Mouse (Mus musculus): ENCODE results near the gene 2610001J05Rik.
"Not testable (repeated sequence)": the region's sequence is repeated elsewhere in the genome, so short reads cannot be mapped to it uniquely, and the experiment has no call there.

The 2610001J05Rik gene

DNA sequence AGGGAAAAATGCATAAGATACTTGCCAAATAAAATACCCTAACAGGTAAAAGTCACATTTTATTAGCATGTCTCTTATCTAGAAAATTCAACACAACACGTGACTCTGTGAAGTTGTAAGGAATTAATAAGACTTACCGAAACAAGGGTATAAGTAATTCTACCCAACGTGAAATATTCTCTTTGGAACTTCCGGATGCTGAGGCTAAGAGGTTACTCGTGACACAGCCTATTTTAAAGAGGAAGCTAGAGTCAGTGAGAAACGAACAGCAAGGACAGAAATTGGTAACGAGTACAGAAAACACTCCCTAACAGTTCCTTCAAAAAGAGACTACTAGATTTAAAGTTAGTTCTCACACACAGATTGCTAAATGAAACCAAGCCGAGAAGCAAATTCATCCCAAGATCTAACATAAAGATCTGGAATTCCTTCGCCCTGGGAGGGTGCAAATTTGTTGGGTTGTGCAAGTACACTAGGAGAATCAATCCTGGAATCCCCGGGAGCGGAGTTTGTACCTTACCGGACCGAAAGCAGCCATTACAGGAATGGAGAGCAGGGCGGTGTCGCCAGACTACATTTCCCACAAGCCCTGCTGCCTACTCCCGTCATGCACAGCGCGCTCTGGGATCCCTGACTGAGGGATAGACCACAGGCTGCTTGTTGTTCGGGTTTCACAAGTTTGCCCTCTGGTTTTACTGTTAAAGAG lies at the start of gene 2610001J05Rik:
TSS of gene 2610001J05Rik (minus strand) at position 600 of the 706 bp plus-strand sequence.
- DNase-seq (ENCODE audit: low spot score in 2 of 2): peak; percentile 81 to 93

DNA sequence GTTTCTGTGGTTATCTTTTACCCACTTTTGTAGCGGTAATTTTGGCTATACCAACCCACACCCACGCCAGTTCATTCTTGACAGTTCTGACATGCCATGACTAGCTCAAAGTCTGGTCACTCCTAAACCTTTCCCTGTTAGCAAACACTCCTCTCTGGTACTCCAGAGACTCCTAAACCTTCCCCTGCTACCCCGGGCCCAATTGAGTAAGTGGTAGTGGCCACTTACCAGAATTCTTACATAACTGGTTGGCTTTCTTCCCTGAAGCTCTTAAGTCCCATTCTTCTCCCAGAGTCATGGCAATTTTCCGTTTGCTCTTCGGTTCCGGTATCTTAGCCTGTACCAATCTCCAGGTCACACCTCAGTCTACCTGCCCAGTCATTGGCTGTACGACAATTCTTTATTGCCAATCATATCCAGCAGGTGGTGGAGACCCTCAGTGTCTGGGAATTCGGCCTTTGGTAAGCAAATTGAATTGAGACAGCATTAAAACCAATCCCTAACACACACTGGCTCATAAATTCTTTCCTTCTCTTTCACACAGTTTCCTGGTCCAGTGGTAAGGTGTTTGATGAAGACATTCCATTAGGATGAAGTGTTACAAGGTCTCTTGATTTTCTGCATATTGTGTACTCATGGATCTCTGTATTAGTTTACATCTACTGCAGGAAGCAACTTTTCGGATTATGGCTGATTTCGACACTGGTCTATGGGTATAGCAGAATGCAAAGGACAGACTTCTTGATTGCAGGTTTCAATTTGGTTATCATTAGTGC lies 38.6 kb upstream of the 2610001J05Rik start:
- DNase-seq (ENCODE audit: low spot score in 2 of 2): no peak

DNA sequence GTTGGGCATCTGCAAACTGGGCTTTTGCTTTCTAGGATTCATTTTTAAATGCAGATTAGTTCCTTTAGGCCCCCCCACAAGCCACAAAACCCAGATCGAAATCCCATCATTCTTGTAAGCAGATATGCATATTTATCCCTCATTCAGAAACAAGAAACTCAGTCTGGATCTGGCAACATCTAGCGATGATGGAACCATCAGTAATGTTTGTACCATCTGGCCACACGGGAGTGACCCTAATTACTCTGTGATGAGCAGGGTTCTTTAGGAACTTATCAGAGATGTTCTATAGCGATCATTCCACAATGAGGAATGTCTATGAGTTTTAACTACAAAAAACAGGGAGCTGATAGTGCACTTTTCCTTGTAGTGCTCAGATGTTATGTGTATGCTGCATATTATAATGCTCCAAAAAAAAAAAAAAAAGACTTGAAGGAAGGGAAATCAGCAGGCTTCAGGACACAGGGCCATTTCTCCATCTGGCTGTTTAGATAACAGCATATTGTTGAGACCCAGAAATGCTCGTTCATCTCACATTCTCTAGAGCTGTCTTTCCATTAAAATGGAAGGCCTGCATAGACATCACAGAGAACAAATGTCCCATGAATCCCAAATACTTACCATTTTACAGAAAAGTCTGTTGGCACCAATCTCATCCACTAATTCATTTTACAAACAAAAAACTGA lies 31.8 kb upstream of the 2610001J05Rik start:
- no peak for DNase-seq (ENCODE audit: low spot score in 2 of 2)

DNA sequence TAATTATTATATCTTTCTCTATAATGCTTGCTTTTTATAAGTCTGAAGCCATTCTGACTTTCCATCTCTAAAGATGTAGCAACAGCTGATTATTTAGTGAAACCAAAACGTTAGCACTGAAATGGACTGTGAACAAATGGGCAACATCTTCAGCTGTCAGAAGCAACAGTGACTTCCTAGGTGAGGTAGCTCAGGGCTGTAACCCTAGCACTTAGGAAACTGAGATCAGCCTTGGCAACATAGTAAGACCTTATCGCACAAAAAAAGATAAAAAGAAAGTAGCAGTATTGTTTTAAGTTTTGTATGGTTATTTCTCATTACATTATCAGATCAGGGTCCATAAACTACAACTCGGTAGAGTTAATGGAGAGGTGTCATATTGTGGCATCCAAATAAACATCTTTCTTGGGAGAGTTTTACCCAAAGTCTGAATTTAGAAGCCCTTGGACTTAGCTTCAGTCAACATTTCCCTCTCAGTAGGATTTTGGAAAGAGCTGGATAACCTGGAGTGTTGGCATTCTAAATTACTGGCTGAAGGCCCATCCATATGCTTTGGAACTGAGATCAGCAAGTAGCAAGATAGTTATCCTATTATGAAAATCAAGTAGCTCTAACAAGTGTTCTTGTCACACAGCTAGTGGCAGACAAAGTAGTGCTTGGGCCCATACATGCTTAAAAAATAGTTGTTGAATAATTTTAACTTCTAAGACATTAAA lies 13.7 kb upstream of the 2610001J05Rik start:
- DNase-seq (ENCODE audit: low spot score in 2 of 2): no peak

DNA sequence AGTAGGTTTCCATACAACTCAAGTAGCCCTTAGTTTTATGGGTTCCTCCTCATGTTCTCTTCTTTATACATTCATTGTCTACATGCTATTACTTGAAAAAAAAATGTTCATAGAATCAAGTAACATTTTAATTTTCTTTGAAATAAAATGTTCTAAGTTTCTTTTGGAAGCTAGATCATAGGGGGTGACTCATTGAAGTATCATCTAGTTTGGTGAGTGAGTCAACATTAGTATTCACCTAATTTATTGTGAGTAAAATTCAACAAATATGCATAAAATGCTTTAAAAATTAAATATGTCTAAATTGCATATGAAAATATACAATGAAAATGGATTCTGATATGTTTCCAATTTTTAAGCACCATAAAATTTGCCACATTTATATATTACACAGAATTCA lies 11.6 kb upstream of the 2610001J05Rik start:
- DNase-seq (ENCODE audit: low spot score in 2 of 2): no peak

DNA sequence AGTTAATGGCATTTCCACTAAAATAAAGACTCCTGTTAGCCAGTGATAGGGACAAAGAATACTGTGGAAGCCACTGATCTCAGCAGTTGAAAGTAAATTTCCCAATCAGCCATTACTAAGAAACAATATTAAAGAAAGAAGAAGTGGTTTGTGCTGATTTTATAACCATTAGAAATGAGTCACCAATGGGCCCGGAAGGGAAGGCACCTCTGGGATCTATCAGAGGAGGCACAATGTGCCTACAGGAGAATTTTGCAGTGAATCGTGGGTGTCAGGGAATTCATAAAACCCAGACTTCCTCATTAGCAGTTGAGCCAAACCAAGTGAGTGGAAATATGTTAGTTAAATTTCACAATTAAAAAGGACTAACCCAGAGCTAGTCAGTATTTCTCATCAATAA lies 2.6 kb upstream of the 2610001J05Rik start:
- DNase-seq (ENCODE audit: low spot score in 2 of 2): no peak

DNA sequence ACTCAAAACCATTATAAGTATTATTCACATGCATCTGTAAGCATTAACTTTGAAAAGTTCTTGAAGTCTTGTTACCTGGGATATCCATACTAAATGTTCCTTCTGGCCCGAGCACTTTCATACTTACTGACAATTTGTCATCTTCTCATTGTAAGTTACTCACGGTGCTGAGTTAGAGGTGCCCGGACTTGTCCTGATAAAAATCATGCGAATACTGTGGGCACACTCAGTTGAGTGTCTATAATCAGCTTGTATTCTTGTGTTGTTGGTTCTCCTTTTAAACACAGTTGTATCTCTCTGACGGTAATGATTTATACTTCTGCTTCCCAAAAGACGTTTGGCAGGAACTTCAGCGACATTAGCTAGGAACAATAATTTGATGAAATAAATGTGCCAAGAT lies 758 bp upstream of the 2610001J05Rik start:
- DNase-seq (ENCODE audit: low spot score in 2 of 2): no peak

DNA sequence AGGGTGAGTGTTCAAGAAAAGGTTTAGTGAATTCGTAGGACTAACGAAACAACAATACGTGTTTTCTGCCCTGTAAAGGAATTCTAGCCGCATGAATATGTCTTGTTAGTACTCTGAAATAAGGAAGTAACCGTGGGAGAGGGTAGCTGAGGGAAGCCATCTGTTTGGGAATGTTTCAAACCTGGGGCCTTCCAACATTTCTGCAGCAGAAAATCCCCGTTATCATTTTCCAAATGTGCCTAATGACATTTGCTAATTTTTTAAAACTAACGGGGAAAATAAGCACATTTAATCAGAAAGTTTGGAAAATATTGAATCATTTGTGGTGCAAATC lies 274 bp upstream of the 2610001J05Rik start:
- DNase-seq (ENCODE audit: low spot score in 2 of 2): no peak

DNA sequence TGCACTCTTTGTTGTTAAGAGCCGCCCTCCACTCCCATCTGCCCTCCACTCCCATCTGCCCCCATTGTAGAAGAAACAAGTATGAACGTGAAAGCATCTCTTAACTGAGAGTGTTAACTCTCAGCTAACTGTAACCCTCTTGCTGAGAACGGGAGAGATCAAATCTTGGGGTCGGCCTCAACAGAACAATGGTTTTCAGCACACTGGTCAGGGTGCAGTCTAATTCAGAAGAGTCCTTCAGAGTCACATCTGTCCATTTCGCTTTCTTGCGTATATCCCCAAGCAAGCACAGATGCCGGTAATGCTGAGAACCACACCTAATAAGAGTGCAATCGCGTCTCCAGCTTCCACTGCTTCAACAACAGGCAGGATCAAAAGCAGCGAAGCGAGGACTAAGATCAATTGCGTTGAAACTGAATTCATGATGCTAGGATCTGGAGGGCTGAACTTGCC lies 1.0 kb downstream of the 2610001J05Rik start:
- peak; percentile 5 to 15 for DNase-seq (ENCODE audit: low spot score in 2 of 2)

DNA sequence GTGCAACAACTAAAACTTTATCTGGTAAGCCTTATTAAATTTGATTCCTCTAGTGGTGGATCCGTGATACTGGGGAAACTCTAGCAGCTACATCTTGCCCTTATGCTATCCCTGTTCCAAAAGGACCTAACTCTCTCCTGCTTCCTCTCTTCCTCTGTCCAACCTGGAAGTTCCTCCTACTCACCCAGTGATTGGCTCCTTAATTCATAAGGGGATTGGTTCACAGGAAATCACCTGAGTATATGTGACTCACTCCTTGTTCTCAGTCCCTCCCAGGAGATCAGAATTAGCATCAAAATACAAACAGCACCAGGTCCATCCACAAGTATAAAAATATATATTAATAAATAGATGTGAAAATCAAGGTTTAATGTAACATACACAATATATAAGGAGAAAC lies 10.7 kb downstream of the 2610001J05Rik start:
- no peak for DNase-seq (ENCODE audit: low spot score in 2 of 2)

DNA sequence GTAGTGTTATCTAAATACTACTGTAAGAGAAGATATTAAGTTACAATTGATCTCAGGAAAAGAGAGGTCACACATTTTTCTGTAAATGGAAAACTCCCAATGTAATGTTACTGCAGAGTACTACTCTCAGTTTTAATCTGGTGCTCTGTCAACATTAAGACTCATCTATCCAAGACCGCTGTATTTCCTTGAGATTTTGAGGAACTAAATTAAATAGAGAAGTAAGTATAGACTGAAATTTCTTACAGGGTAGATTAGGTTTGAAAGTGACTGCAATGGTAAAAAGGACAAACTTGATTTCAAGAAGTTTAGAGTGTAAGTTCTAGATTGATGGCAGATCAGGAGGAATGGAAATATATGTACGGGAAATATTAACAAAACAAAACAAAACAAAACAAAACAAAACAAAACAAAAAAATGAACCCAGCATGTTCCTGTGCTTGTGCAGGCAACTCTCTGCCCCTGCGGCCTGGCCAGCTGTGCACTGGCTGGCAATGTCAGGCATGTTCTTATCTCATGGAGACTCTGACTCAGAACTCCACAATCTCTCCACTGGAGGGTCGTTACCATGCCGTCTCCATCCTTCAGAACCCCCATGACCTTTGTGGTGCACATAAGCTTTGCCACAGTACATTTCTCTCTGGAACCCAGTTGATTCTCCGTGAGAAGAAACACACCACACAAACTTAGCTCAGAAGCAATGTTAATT lies 11.3 kb downstream of the 2610001J05Rik start:
- no peak for DNase-seq (ENCODE audit: low spot score in 2 of 2)

DNA sequence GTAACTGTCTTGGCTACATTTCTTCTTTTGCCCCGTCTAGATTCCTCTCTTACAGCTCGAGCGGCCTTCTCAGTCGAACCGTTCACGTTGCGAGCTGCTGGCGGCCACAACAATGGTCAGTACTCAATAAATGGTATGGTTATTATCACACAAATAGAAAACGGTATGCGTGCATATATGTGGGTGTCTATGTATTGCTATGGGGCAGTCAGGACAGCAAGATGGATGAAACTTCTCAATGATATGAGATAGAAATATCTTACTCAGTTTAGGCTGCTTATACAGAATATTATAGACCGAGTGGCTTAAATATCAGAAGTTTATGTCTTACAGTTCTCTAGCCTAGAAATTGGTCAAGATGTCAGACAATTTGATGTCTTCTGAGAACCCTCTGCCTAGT lies 17.1 kb downstream of the 2610001J05Rik start:
- DNase-seq (ENCODE audit: low spot score in 2 of 2): no peak

DNA sequence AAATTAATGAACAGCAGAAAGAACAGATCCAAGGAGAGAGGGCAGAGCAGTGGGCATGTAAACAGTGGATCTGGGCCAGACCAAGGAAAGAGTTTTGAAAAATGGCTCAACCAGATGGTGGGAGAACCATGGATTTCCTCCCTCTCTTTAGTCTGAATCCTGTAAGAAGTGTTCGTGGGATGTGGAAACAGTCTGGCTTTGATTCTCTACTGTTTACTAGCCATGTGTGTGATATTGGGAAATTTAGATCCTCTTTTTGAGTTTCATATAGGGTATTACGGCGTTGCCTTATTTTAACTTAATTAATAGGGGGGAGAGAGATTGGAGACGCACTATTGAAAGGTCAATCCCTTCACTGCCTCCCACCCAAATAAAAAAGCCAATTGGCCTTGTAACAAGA lies 18.1 kb downstream of the 2610001J05Rik start:
- no peak for DNase-seq (ENCODE audit: low spot score in 2 of 2)

DNA sequence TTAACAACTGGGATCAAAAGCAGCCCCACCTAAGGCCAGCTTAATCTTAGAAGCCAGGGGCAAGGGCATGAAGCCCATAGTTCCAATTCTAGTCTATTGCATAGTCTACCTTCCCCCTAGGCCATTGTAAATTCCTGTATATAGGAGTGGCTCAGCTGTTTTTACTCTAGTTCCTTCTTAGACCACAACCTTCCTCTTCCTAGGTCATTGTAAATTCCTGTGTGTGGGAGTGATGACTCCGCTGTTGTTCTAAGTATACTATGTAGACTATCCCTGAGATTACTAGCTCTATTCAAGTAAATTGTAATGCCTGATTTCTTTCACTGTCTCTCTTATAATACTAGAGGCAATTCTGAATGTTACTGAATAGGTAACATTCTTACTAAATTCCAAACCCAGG lies 25.3 kb downstream of the 2610001J05Rik start:
- not testable (repeated sequence) for DNase-seq (ENCODE audit: low spot score in 2 of 2)

DNA sequence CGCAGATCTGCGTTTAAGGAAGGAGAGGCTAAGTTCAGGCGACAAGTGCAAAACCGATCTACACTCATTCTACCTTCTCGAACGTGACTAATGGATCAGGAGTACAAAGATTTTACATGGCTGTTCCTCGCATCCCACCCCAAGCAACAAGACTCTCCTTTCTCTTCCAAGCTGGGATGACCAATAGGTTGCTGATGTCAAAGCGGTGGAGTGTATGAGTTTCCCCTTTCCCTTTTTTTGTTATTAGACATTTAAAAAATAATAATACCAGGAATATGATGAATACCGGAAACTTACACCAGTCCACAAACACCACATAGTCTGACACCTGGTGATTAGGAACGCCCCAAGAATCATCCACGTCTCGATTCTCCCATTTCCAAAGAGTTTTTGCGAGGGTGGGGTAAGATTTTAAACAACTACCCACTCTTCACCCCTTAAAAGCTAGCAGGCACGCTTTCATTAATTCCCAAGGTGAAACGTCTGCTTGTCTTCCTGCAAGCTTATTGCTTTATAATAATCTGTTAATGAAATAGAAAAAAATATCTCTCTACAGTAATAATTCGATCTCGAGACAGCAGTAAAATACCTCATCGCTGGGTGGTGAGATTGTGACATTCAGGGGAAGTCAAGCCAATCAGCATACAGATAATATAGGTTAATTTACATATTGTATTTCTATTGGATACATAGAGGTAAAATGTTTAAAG lies 31.8 kb downstream of the 2610001J05Rik start, which contains the start of gene Gpr85:
TSS of gene Gpr85 (minus strand) at position 598 of the 710 bp plus-strand sequence.
- no peak for DNase-seq (ENCODE audit: low spot score in 2 of 2)

DNA sequence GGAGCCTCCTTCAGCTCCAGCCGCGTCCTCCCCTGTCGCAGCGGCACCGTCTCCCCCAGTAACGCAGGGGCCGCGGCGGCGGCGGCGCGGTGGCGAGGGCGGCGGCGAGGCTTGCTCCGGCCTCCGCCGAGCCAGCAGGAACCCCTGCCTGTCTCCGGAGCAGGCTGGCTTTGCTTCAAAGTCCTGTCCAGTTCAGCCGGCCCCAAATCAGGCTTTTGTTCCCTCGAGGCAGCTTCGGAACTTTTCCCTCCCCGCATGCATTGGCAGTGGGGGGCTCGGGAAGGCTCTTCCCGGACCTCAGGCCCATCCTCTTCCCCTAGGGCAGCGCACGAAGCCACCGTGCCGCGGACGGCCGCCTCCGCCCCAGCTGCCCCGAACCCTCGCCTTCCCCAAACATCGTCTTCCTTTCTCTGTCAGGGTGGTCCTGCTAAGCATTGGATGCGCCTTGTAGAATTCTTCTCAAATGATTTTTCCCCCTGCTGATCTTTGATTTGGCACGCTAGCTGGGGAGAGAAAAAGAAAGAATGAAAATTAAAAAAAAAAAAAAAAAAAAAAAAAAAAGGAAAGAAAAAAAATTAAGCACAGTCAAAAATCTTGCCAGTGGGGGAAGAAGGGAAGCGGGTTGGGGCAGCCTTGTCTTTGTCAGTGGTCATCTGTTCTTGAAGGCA lies 32.5 kb downstream of the 2610001J05Rik start:
- peak; percentile 5 to 32 for DNase-seq (ENCODE audit: low spot score in 2 of 2)

DNA sequence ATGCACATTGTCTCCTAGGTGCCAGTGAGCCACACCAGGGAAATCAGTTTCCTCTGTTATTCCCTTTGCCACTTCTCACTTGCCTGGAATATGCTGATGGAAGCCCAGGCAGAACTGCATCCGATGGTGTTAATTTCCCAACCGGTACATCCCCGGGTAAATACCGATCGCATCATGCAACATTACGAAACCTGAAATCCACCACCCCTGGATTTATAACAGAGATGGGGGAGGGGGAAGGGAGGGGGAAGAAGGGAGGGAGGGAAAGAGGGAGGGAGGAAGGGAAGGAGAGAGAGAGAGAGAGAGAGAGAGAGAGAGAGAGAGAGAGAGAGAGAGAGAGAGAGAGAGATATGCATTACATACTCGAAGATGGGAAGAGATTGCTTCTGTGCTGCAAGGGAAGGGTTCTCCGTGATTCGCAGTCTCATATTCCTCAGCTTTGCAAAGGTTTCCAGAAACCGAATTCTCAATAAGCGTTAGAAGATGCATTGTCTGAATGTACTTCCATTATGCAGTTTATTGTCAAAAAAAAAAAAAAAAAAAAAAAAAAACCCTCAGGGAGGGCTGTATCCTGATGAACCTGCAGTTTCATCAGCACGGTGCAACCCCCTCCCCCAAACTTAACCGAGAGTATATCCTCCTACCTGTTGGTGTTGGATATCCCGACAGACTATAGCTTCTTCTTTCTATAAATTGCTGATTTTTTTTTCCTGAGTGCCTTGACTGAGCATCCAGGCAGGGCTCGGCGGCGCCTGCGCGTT lies 33.2 kb downstream of the 2610001J05Rik start:
- DNase-seq (ENCODE audit: low spot score in 2 of 2): no peak

DNA sequence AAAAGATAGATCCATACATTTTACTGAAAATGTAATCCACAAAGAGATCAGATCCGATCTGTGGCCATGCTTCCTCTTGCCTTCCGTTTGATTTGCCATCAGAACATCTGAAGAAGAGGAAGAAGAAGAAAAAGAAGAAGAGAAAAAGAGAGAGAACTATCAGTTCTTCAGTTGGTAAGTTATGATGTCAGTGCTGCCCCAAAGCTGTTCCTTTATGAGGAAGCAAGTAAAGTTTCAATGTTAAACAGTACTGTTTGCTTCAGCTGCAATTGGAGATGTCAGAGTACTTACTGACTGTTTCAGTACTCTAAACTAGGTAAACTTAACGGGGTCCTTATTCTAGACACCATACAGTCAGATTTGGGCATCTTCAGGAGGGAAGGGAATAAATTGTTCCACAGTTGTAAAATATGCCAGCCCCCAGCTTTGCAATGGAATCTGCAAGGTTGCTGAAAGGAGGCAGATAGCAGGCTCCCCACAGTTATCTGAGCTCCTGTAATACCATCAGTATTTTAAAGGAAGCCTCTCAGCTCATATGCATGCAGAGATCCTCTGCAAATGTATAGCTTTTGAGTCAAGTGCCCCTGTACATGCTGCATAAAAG lies 34.2 kb downstream of the 2610001J05Rik start:
- no peak for DNase-seq (ENCODE audit: low spot score in 2 of 2)

Measured in spleen, postnatal 10 days (tissue).